In genomic region chr12:75598988-75599387, GRCm38 (mm10) we compare ENCODE assay signal across 16 mouse cellular contexts. TPM values are rescaled to one million over a fixed set of nuclear protein-coding genes. Genes with fewer than 3 reads are reported as not detected.
DNase-seq lines count a peak whose midpoint lies in the region; ATAC-seq and TF ChIP-seq lines count a peak whose summit lies in the region.
"Had no signal": no experiment of that assay in that cellular context is flagged by ENCODE, and none has a peak within 500 bp of the region (broad histone marks: within the 10 kb centered on the region; RNA-seq: fewer than 3 reads in every experiment).

No protein-coding gene starts in this region.

- H3K36me3 ChIP-seq in heart, embryonic 13.5 days = no peaks in the 10 kb centered on the region
- no peaks in the 10 kb centered on the region for H3K36me3 ChIP-seq in midbrain, embryonic 11.5 days (ENCODE audit: control insufficient read depth, insufficient read depth, low read length)
- no peaks in the 10 kb centered on the region for H3K36me3 ChIP-seq in midbrain, postnatal 0 days (ENCODE audit: insufficient read depth, low read length)
- H3K36me3 ChIP-seq in limb, embryonic 12.5 days = no peaks in the 10 kb centered on the region
- H3K36me3 ChIP-seq: embryonic facial prominence, embryonic 15.5 days; kidney, embryonic 15.5 days had no signal

- no peak for ATAC-seq in heart, embryonic 13.5 days (ENCODE audit: extremely low read depth, insufficient number of reproducible peaks, low FRiP score, low TSS enrichment)
- ATAC-seq in midbrain, embryonic 11.5 days (ENCODE audit: low FRiP score) = no peak
- ATAC-seq in midbrain, postnatal 0 days (ENCODE audit: low FRiP score) = no peak
- ATAC-seq in limb, embryonic 12.5 days (ENCODE audit: insufficient number of reproducible peaks, insufficient read depth, low FRiP score, low TSS enrichment, low read depth) = no peak
- ATAC-seq: forebrain, embryonic 16.5 days had no signal

- no peaks in the 10 kb centered on the region for H3K9me3 ChIP-seq in heart, embryonic 13.5 days
- no peaks in the 10 kb centered on the region for H3K9me3 ChIP-seq in midbrain, embryonic 11.5 days (ENCODE audit: control insufficient read depth, low read length)
- H3K9me3 ChIP-seq in midbrain, postnatal 0 days (ENCODE audit: low read length) = no peaks in the 10 kb centered on the region
- H3K9me3 ChIP-seq in limb, embryonic 12.5 days = no peaks in the 10 kb centered on the region
- H3K9me3 ChIP-seq: embryonic facial prominence, embryonic 15.5 days; kidney, embryonic 15.5 days had no signal

- H3K4me1 ChIP-seq in heart, embryonic 13.5 days = peaks cover 14% of the 10 kb centered on the region
- peaks cover 6% of the 10 kb centered on the region for H3K4me1 ChIP-seq in midbrain, embryonic 11.5 days (ENCODE audit: control insufficient read depth, insufficient read depth, low read length)
- peaks cover under 1% of the 10 kb centered on the region; the same call in 1 of the 2 replicates for H3K4me1 ChIP-seq in midbrain, postnatal 0 days (ENCODE audit: insufficient read depth, low read length)
- H3K4me1 ChIP-seq in limb, embryonic 12.5 days (replicated peaks) = peaks cover 9% of the 10 kb centered on the region

- H3K4me2 ChIP-seq in heart, embryonic 13.5 days = 0 out of 2 replicates have a peak overlapping the region, but pooled peaks have one; percentile 13
- no peak overlapping the region for H3K4me2 ChIP-seq in midbrain, embryonic 11.5 days
- H3K4me2 ChIP-seq in midbrain, postnatal 0 days (ENCODE audit: low read depth, low read length, poor library complexity, severe bottlenecking) = no peak overlapping the region
- 0 out of 2 replicates have a peak overlapping the region, but pooled peaks have one; percentile 10 for H3K4me2 ChIP-seq in limb, embryonic 12.5 days
- H3K4me2 ChIP-seq: embryonic facial prominence, embryonic 15.5 days; kidney, embryonic 15.5 days had no signal

- H3K4me3 ChIP-seq in heart, embryonic 13.5 days = no peak overlapping the region
- no peak overlapping the region for H3K4me3 ChIP-seq in midbrain, embryonic 11.5 days (ENCODE audit: low read depth, low read length)
- no peak overlapping the region for H3K4me3 ChIP-seq in midbrain, postnatal 0 days (ENCODE audit: low read depth, low read length)
- no peak overlapping the region for H3K4me3 ChIP-seq in limb, embryonic 12.5 days (replicated peaks)
- H3K4me3 ChIP-seq: embryonic facial prominence, embryonic 15.5 days; heart, adult 2 months; kidney, embryonic 15.5 days; layer of hippocampus, adult 2 months had no signal

- H3K9ac ChIP-seq in heart, embryonic 13.5 days = peak overlapping the region; percentile 10; the same call in 1 of the 2 replicates
- H3K9ac ChIP-seq in midbrain, embryonic 11.5 days (ENCODE audit: low read length) = 0 out of 2 replicates have a peak overlapping the region, but pooled peaks have one; percentile 25
- H3K9ac ChIP-seq in midbrain, postnatal 0 days (replicated peaks; ENCODE audit: low read length, poor library complexity, severe bottlenecking) = no peak overlapping the region
- no peak overlapping the region for H3K9ac ChIP-seq in limb, embryonic 12.5 days (replicated peaks)
- H3K9ac ChIP-seq: embryonic facial prominence, embryonic 15.5 days; kidney, embryonic 15.5 days had no signal

- no peak for TF ChIP-seq CTCF in midbrain, postnatal 0 days (IDR thresholded peaks at IDR 0.05)

- no peak overlapping the region for H3K27ac ChIP-seq in heart, embryonic 13.5 days (replicated peaks)
- no peak overlapping the region for H3K27ac ChIP-seq in midbrain, embryonic 11.5 days (ENCODE audit: low read depth, low read length)
- no peak overlapping the region for H3K27ac ChIP-seq in midbrain, postnatal 0 days (ENCODE audit: low read depth, low read length)
- no peak overlapping the region for H3K27ac ChIP-seq in limb, embryonic 12.5 days
- H3K27ac ChIP-seq: embryonic facial prominence, embryonic 15.5 days; heart, adult 2 months; kidney, embryonic 15.5 days; macrophage had no signal

- H3K27me3 ChIP-seq in heart, embryonic 13.5 days (replicated peaks) = no peaks in the 10 kb centered on the region
- no peaks in the 10 kb centered on the region for H3K27me3 ChIP-seq in midbrain, embryonic 11.5 days (ENCODE audit: control insufficient read depth, insufficient read depth, low read length)
- no peaks in the 10 kb centered on the region for H3K27me3 ChIP-seq in midbrain, postnatal 0 days (ENCODE audit: insufficient read depth, low read length)
- no peaks in the 10 kb centered on the region for H3K27me3 ChIP-seq in limb, embryonic 12.5 days
- H3K27me3 ChIP-seq: embryonic facial prominence, embryonic 15.5 days; kidney, embryonic 15.5 days had no signal

- no peak for DNase-seq in heart, postnatal 14 days
- DNase-seq in midbrain, embryonic 11.5 days (ENCODE audit: low spot score, missing footprints) = peak; percentile 51
- DNase-seq in midbrain, postnatal 0 days (ENCODE audit: low spot score) = no peak
- DNase-seq in lung, postnatal 4 days = no peak
- DNase-seq in kidney, postnatal 14 days = no peak
- DNase-seq: cerebellum, adult 2 months; heart, adult 2 months; left cerebral cortex, postnatal 4 days; lung, adult 2 months had no signal

- 67% methylated on average over 4 of the region's 4 CpGs for WGBS in heart, embryonic 13.5 days
- 75% methylated on average over 4 of the region's 4 CpGs for WGBS in midbrain, embryonic 11.5 days
- 64% methylated on average over 4 of the region's 4 CpGs for WGBS in midbrain, postnatal 0 days
- 61% methylated on average over 4 of the region's 4 CpGs for WGBS in limb, embryonic 12.5 days

- intact Hi-C loops in heart, postnatal 14 days (cut with DNase I) = loop anchor here (5.0 kb wide), 2 partner anchors 58 to 72 kb away; no protein-coding TSS in a partner anchor

RNA-seq across cellular contexts. Expression of gene Ppp2r5e, which starts 2.9 kb away (rescaled TPM):
- 8.5 and 8.8 TPM in 2 replicates for polyA plus RNA-seq in heart, embryonic 13.5 days (2015; fragmentation: Nextera tagmentation; extraction: Ambion mirVana)
- 10 to 100 TPM; 35.3 to 36.2 TPM for total RNA-seq in heart, postnatal 14 days (2021)
- polyA plus RNA-seq in midbrain, embryonic 11.5 days (2014; fragmentation: Nextera tagmentation; extraction: Ambion mirVana) = 22.3 and 24.7 TPM in 2 replicates
- 32.9 and 45.7 TPM in 2 replicates for total RNA-seq in midbrain, postnatal 0 days (2014; rRNA removed)
- 20.5 and 22.8 TPM in 2 replicates for polyA plus RNA-seq in midbrain, postnatal 0 days (2015; fragmentation: Nextera tagmentation; extraction: Ambion mirVana)
- 18.8 and 19.7 TPM in 2 replicates for polyA plus RNA-seq in limb, embryonic 12.5 days (2016; fragmentation: Nextera tagmentation; extraction: Ambion mirVana)

Comparison
In these comparisons a context has a peak if more than half of its experiments do, and no peak if none do; other contexts are left out.
1. H3K9ac ChIP-seq: peak in heart, embryonic 13.5 days (single experiment) and midbrain, embryonic 11.5 days (single experiment); none in midbrain, postnatal 0 days (single experiment) and limb, embryonic 12.5 days (single experiment).
2. H3K4me2 ChIP-seq: peak in heart, embryonic 13.5 days (single experiment) and limb, embryonic 12.5 days (single experiment); none in midbrain, embryonic 11.5 days (single experiment) and midbrain, postnatal 0 days (single experiment).